Mouse (Mus musculus) cerebellum, adult 8-10 months (tissue): ENCODE measurements at regions not wholly inside any gene's neighbourhood (a gene's known extent, or its start where the extent isn't known, plus 50 kb on each side); places are given as distances from the start of the nearest gene placed in this dataset.

Experiments used
- DNase-seq: peaks from one replicate; pipeline ENCODE4 v3.0.0; 2022

DNA sequence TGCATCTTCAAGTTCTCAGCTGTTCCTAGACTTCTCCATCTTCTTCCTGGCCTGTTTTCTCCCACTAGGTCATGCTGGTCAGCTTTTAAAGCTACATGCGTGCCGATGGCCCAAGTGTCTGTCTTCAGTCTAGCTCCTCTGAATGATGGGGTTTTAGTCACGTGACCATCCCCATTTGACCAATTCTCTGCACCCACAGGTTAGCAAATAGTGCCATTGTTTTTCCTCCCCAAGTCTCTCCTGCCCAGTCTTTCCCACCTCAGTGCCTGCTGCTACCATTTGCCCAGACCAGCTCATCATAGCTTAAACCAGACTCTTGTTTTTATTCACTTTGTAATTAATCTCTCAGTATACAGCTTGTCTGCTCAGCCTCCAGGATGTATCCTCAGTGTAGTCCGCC lies 62.3 kb downstream of the Zfp706 start:
- DNase-seq, result no peak

DNA sequence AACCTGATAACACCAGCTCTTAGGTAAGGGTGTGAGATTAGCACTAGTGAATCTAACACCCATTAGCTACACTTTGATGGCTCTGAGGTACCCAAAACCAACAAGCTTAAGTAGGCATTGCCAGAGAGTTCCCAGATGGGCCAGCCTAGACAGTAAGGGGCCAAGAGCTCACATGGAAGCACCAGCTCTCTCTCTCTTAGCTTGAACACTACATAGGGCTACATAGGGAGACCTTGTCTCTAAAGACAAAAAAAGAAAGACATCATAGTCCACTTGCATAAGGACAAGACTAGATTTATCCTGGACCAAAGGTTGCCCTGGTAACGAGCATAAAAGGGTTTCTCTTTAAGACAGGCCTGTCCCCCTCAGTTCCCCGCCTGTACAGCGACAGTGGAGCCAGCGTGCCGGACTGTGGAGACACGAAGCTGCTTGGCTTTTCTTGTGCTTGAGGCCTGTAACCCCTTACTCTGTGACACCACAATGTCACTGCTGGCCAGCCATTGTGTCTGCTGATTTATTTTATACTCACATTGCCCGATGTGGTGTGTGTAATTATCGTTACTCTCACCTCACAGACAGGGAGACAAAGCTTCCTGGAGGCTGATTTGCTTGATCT lies 62.9 kb downstream of the Zfp706 start:
- no peak for DNase-seq

DNA sequence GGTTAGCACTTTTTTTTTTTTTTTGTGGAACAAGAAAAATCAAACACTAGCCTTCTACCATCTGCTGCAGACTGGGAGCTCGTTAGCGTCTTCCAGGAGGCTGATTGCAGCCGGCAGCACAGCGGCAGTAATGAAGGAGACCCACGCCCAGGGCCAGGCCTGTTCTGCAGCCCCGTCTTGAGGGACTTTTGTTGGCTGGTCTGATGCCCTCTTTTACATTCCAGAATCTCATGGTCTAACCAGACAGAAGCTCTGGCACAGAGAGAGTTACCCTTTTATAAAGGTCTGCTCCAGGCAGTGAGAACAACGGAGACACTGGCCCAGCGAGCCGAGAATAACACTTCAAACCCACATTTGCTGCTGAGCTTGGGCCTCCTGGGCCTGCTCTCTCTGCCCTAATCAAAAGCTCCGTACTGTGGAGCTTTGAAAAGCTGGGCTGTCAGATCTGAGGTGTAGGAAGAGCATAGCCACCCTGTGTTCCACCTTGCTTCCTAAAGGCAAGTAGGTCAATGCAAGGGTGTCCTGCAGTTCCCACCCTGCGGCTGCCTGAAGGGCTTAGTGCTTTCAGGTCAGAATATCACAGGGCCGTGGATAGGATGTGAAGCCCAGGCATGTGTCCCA lies 64.0 kb downstream of the Zfp706 start:
- peak; percentile 48 for DNase-seq

DNA sequence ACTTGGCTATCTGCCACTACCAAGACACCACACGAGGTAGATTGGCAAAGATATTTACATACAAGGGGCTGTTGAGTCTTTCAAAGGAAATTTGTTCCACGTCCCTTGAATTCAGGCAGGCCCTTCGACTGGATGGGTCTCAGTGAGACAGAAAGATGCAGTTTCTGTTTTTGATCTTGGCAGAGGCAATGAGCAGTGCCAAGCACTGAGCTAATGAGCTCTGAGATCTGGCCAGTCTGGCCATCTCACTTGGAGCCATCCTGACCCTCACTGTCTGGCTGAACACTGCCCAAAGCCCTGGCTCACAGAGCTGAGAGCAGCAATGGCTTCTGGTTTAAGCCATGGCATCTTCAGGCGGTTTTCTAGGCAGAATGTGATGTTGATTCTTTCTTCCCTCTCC lies 65.3 kb downstream of the Zfp706 start:
- DNase-seq, result peak; percentile 58

DNA sequence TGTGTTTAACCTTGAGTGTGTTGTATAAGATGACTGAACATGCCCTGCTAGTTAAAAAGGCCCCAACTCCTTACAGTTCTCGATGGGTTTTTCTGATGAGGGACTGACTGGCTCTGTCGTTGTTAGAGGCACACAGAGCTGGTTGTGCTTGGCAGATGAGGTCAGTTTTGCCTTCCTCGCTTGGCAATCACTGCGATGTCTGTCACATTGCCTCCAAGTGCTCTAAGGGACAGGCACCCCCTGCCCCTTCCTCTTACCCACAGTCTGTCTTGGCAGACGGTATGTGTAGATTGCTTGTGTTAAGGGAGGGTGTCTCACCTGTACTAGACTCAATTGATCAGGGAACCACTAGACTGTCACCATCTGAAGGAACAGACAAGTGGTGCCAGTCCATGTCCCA lies 65.8 kb downstream of the Zfp706 start:
- DNase-seq, result no peak

DNA sequence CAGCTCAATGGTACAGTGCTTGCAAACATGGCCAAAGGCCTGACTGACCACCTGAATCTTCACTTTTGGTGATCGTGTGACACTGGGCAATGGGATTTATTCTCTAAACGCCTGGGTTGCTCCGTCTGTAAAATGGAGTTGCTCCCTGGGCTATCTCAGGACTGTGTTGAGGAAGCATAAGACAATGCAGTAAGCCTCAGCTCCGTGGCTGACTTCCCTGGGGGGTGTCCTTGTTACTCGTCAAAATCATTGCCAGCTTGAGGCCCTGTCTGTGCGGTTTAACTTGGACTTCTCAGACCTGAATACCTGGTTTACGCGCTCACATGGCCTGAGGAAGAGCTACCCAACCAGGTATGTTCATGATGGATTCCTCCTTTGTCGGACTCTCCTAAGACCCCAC lies 68.0 kb downstream of the Zfp706 start:
- no peak for DNase-seq

DNA sequence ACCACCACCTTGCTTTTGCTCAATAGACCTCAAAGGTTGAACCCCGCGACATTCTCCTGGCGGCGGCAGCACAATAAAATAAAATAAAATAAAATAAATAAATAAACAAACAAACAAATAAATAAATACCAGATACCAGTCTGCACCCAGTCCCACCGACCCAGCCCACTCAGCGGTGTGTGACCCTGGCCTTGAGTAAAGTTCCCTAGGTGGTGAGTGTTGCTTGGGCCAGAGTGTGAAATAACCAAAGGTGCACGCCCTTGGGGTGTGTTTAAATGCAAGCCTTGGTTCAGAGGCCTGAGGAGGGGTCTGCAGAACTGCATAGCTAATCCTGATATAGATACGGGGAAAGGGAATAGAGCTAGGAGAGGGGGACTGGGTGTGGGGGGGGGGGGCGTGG lies 68.4 kb downstream of the Zfp706 start:
- no peak for DNase-seq

DNA sequence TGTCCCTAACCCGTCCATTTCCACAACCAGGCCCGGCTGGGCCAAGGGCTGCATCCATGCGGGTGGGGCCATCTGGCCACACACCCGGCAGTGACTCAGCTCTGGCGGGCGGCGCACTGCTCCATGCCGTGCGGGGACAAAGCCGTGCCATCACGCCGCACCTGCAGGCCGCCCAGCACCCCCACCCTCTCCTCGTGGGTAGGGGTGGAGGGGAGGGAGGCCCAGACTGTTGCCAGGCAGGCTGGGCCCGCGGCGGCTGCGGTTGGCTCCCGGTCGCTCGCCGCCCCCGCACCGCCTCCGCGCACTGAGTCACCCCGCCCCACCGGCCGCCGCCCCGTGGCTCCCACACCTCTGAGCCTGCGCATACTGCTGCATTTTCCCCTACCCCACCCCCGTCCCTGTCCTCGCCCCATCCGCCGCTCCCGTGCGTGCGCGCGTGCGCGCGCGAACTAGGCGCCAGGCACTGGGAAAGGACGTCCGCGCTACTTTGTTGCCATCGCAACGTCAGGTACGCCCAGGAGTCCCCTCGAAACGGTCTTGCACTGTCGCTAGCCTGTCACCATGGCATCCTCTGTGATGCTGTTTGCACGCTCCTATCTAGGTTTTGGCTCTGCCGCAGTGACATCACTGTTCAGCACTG lies 68.9 kb downstream of the Zfp706 start:
- DNase-seq, result peak; percentile 95

DNA sequence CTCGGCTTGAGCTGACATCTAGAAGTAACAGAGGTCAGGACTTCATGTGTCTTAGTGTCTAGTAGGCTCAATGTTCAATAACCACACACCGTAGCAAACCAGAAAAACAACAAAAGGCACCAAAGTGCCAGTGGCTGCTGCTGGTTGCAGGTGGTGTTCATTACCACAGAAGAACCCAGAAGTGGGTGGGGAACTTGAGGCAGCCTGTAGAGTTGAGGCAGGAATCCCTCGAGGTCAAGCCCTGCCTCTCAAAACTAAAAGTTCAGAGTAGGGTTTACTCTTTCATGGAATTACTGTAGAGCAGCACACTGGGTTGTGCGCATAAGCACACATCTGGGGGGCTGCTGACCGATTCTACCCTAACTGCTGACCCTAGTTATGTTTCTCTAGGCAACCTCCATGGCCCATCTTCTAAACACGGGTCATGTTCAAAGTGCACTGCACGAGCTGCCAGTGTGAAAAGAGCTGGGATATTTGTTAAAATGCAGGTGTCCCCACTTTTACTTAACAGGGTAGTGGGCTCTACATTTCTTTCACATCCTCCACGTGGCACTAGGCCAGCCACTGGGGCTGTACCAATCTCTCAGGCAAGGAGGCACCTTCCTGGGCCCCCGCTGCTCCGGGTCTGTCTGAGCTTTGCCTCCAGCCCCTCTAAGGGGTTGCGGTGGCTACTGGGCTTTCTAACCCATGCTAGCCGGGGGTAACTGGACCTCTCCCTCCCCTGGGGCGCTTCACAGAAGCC lies 69.6 kb downstream of the Zfp706 start:
- DNase-seq, result no peak

DNA sequence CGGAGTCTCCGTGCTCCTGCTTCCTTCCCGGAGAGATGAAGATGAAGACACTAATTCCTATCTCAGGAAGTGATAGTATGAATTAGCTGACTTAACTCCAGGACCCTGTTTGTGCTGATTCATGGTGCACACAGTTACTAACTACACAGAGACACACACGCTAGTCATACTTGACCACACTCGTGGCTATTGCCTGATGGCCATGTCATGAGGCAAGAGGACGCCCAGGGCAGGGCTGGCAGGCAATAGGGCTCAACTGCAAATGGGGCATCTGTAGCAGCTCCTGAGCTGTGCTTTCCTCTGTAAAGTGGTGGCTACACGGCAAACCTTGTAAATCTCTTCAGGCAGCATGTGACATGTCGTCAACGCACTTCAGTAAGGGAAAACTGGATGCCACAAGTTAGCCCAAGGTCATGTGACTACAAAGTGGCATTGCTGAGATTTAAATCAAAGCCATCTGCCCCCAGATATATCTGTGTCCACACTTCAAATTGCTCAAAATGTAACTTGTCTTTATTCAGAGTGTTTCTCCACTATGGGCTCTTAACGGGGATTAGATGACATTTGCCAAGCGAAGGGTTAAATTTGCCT lies 70.4 kb downstream of the Zfp706 start:
- DNase-seq, result no peak

DNA sequence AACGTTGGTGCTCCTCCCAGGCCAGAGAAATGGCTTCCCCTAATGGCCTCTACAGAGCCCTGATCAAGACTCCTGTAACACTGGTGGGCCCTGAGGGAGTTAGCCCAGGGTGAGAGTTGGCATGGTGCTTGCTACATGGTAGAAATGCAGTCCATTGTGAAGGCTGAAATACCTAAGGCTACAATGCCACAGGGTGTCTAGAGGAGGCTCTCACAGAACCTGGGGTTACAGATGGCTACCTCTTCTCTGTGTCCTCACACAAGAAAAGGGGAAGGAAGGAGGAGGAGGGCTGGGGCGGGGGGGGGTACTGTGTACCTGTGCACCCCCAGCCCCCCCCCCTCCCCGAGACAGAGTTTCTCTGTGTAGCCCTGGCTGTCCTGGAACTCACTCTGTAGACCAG lies 72.8 kb downstream of the Zfp706 start:
- DNase-seq, result no peak

DNA sequence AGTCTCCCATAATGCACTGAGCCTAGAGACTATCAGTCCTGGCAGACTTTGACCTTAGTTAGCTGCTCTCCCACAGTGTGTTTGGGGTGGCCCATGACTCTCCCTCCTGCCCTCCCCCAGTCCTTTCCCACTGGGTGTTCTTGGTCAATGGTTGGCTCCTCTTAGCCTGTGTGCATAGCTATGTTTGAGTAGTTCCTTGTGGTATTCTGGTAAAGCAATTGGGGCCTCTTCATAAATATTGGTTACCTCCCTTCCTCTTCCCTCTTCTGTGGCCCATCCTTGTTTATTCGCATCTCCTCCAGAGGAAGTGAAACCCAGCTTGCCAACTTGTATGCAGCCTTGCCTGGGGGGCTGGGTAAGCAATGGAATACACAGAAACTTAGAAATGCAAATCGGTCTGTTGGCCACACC lies 74.0 kb downstream of the Zfp706 start:
- DNase-seq, result no peak

DNA sequence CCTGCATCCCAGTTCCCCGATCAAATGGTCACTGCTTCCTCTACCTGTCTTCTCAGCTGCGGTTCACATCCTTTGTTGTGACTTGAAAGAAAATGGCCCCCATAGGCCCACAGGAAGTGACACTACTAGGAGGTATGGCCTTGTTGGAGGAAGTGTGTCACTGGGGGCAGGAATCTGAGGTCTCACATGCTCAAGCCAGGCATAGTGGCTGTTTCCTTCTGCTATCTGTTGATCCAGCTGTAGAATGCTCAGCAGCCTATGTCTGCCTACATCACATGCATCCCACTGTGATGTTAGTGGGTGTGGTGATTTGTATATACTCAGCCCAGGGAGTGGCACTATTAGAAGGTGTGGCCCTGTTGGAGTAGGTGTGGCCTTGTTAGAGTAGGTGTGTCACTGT lies 76.1 kb downstream of the Zfp706 start:
- no peak for DNase-seq

DNA sequence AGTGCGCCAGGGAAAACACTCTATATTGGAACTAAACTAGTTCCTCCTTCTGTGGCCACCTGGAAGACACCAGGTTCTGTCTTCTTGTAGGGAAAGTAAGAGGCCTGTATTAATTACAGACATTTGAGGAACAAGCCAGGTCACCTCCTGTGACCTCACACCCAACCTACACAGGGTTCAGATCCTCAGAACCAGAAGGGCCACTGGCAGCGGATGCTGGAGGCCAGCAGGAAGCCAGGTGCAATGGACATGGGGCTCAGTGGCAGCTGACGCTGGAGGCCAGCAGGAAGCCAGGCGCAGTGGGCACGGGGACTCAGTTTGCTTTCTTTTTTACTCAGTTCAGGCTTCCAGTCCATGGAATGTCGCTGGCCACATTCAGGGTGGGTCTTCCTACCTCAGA lies 77.1 kb downstream of the Zfp706 start:
- DNase-seq, result no peak

DNA sequence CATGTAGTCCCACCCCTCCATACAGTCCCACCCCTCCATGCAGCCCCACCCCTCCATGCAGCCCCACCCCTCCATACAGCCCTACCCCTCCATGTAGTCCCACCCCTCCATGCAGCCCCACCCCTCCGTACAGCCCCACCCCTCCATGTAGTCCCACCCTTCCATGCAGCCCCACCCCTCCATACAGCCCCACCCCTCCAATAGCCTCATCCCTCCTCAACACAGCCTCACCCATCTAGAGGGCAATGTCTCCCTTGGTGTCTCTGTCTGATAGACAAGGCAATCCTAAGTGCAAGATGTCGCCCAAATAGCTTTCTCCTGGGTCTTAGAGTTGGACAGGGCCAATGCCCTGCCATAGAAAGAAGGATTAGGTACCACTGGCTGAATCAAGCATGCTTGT lies 77.8 kb downstream of the Zfp706 start:
- no peak for DNase-seq

DNA sequence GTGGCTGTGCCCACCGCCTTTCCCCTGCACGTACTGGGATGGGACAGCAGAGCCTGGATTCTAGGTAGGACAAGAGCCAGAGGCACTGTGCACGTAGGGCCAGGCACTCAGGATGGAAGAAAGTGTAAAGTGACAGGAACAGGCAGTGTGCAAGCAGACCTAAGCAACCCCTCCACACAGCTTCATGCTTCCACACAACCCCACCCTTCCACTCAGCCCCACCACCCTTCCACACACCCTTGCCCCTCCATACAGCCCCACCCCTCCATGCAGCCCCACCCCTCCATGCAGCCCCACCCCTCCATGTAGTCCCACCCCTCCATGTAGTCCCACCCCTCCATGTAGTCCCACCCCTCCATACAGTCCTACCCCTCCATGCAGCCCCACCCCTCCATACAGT lies 78.5 kb downstream of the Zfp706 start:
- DNase-seq, result no peak

DNA sequence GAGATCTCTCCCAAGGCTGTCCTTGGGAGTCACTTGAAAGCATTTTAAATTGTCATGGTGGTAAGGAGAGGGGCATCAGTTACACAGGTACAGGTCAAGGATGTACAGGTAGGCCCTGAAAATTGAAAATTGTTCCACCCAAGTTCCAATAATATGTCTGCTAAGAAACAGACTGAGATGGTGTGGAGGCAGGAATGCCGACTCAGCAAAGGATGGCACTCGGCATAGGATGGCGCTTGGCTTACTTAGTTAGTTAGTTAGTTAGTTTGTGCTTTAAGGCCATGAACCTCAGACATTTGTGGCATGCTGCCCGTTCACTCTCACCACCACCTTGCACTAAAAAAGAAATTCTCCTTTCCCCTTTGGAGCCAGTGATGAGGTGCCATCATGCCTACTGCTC lies 78.9 kb downstream of the Zfp706 start:
- no peak for DNase-seq

DNA sequence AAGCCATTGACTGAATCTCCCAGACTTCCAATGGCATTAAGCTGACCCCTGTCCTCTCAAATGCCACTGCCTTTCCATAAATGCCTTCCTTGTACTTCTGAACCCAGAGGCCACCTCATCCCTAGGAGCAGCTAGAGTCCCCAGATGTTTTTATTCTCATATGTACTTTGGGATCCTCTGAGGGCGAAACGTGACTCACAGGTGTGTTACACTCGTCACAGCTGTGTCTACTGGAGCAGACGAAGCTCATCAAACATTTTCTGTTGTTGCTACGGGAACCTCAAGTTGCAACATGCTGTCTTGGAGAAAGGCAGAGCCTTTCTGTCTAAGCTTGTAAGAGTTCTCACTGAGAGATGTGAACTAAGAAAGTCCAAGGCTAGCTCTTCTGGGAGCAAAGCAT lies 80.1 kb downstream of the Zfp706 start:
- DNase-seq, result no peak

DNA sequence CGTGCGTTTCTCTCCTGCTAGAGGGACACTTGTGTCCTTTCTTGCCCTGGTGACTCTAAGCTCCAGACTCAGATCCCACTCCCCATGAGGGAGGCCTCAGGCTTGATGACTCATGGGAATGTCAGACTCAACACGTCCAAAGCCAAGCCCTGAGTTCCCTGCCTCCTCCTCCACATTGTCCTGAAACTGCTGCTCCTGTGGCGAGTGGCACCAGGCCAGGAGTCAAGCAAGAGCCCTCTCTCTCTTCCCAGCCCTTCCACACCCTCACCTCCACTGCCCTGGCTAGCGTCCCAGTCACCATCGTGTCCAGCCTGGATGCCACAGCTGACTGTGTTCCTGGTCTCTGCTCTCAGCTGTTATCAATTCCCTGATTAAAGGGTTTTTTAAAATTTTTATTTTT lies 83.4 kb downstream of the Zfp706 start:
- DNase-seq, result peak; percentile 69

DNA sequence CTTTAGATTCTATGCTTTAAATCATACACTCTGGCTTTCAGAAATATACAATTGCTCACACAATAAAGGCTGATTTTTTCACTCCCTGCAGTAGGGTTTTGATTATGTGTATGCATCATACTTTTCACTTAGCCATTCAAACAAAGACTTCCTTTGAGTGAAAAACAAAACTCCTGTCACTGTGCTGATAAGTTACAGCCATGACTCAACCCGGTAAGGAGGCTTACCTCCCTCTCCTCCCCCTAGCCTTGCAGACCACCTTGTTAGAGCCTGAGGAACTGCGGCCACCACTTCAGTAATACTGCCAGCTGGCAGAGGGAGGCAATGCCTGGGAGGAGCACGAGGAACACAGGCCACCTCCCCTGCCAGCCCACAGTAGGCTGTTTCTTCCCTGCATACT lies 86.2 kb downstream of the Zfp706 start:
- no peak for DNase-seq

DNA sequence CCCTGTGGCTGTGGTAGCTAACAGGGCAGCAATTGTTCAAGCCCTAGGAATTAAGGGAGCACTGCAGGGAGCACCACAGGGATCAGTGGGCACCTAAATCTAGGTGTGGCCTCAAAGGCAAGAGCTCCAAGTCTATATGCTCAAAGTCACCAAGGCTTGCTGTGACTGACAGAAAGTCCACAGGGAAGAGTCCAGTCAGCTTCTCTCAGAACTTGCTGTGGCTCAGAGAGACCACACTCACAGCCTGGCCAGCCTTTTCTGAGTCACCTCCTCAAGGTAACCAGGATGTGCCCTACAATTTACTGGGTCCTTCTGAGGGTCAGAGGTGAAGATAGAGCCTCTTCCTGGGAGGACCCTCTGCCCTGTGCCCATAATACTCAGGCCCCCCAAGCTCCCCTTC lies 86.7 kb downstream of the Zfp706 start:
- no peak for DNase-seq

DNA sequence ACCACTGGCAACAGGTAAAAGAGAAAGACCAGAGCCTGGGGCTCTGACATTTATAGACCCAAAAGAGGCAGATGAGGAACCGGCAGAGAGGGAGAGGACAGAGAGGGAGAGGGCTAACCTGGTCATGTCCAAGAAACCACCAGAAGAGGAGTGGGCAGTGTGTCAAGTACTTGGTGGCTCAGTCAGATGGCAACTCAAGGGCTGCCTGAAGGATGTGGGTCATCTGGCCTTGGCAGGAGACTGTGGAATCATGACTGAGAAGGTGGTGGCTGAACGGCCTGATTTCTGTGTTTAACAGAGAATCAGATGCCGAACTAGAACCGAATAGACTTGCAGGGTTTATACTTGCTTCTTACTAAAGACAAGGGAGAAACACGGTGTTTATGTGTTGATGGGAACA lies 87.9 kb downstream of the Zfp706 start:
- no peak for DNase-seq

DNA sequence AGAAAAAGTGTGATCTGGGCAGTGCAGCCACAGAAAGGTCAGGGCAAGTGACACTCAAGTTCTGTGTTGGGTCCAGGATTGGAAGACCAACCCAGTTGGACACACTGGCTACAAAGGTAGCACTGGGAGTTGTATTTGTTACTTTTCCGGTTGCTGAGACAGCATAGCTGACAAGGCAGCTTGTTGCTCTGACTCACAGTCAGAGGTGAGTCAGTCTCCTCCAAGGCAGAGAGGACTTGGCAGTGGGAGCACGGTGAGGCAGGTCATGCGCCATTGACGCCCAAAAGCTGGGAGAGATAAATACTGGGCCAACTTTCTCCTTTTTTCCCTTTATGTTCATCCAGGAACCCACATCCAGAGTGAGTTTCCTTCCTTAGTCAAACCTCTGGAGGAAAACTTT lies 88.4 kb downstream of the Zfp706 start:
- no peak for DNase-seq

DNA sequence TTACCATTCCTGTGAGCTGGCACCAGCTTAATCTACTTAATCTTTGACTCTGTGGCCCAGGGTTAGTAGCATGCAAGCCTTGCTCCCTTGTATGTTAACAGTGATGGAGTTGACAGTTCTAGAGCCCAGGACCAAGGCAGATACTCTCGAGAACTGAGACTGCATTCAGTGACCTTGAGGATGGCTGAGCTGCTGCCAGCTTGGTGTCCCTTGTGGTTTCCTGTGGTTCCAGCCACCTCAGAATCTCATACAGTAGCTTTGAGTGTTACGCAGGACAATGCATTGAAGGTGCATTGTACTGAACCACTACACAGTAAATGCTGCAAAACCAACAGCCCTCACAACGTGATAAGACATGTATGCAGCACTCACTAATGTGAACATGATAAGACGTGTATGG lies 90.6 kb downstream of the Zfp706 start:
- DNase-seq, result no peak
